Mouse (Mus musculus) layer of hippocampus, adult 8-10 months (tissue): ENCODE data around the gene Xkr7. TPM values are rescaled to one million over a fixed set of nuclear protein-coding genes. Genes with fewer than 3 reads are reported as not detected.

Experiments
- DNase-seq, 2 experiments: peaks; one replicate each; pipeline ENCODE4 v3.0.0; 2022; ENCODE audit warnings: low spot score in 2 of 2
- total RNA-seq, 4 experiments: library from RNA; stranded (reverse); gene quantifications; 2 replicates each; pipeline ENCODE4 v1.2.4; 2022

Gene Xkr7
- total RNA-seq, 4 experiments from 2014 or later: 1.4 to 2.3 (median 2.0) TPM

GRCm38 (mm10) chr2:153070762-153071490 is 39.3 kb downstream of the Xkr7 start:
- no peak for DNase-seq

- DNase-seq: peak in 1 of 2 experiments; percentile 43
Measured at GRCm38 (mm10) chr2:153071491-153072184, 40.0 kb downstream of the Xkr7 start.

- no peak for DNase-seq
Measured at GRCm38 (mm10) chr2:153074651-153075050, 43.0 kb downstream of the Xkr7 start.

GRCm38 (mm10) chr2:153075961-153076360 is 44.3 kb downstream of the Xkr7 start:
- DNase-seq: no peak

GRCm38 (mm10) chr2:153080841-153081523 is 49.3 kb downstream of the Xkr7 start:
- peak; percentile 45 to 84 for DNase-seq

GRCm38 (mm10) chr2:153081866-153082265 is 50.2 kb downstream of the Xkr7 start:
- no peak for DNase-seq

GRCm38 (mm10) chr2:153083275-153083674 is 51.6 kb downstream of the Xkr7 start:
- no peak for DNase-seq

- DNase-seq: no peak
Measured at GRCm38 (mm10) chr2:153083824-153084223, 52.2 kb downstream of the Xkr7 start.

- DNase-seq: no peak
Measured at GRCm38 (mm10) chr2:153084261-153084976, 52.8 kb downstream of the Xkr7 start.

- DNase-seq: no peak
Measured at GRCm38 (mm10) chr2:153085556-153085955, 53.9 kb downstream of the Xkr7 start.

- no peak for DNase-seq
Measured at GRCm38 (mm10) chr2:153086166-153086565, 54.5 kb downstream of the Xkr7 start.

- peak in 1 of 2 experiments; percentile 41 for DNase-seq
Measured at GRCm38 (mm10) chr2:153087091-153087490, 55.4 kb downstream of the Xkr7 start.

GRCm38 (mm10) chr2:153089316-153089715 is 57.7 kb downstream of the Xkr7 start:
- no peak for DNase-seq

GRCm38 (mm10) chr2:153090551-153091165 is 59.0 kb downstream of the Xkr7 start:
- DNase-seq: no peak

Other genes with a start within 250 kb of the Xkr7 start
- gene Bcl2l1, start 200.1 kb upstream of the Xkr7 start, total RNA-seq: 100 to 1,000 TPM; 124 to 140 (median 132) TPM
- 1 to 10 TPM; 1.2 to 2.3 (median 1.7) TPM for gene Tpx2, start 183.9 kb upstream of the Xkr7 start, total RNA-seq
- not detected for gene Mylk2, start 120.5 kb upstream of the Xkr7 start, total RNA-seq
- gene Foxs1, start 98.6 kb upstream of the Xkr7 start, total RNA-seq: under 1 TPM; 0.50 to 0.96 (median 0.78) TPM
- 10 to 100 TPM; 11.5 to 15.4 (median 12.6) TPM for gene Dusp15, start 80.2 kb upstream of the Xkr7 start, total RNA-seq
- gene Ttll9, start 69.4 kb upstream of the Xkr7 start, total RNA-seq: 1 to 10 TPM in 3 of 4 experiments, under 1 TPM in 1; 0.95 to 1.9 (median 1.5) TPM
- 10 to 100 TPM; 39.5 to 56.6 (median 50.7) TPM for gene Pdrg1, start 16.4 kb upstream of the Xkr7 start, total RNA-seq
- gene Ccm2l, start 34.1 kb downstream of the Xkr7 start, total RNA-seq: 1 to 10 TPM; 4.9 to 6.4 (median 5.6) TPM
- 1 to 10 TPM; 1.6 to 5.9 (median 3.6) TPM for gene Hck, start 76.6 kb downstream of the Xkr7 start, total RNA-seq
- 100 to 1,000 TPM in 3 of 4 experiments, 10 to 100 TPM in 1; 93.5 to 116 (median 103) TPM for gene Tm9sf4, start 129.5 kb downstream of the Xkr7 start, total RNA-seq
- 10 to 100 TPM; 22.1 to 24.5 (median 23.5) TPM for gene Tspyl3, start 193.6 kb downstream of the Xkr7 start, total RNA-seq
- gene Plagl2, start 209.6 kb downstream of the Xkr7 start, total RNA-seq: 1 to 10 TPM; 6.6 to 7.2 (median 6.7) TPM
- 10 to 100 TPM; 20.7 to 22.4 (median 21.6) TPM for gene Pofut1, start 209.7 kb downstream of the Xkr7 start, total RNA-seq